Mouse (Mus musculus): ENCODE measurements around the gene Alx3. TPM values are rescaled to one million over a fixed set of nuclear protein-coding genes. Genes with fewer than 3 reads are reported as not detected.

Gene Alx3
- polyA plus RNA-seq, 1 experiment from 2014 or later: 0.28 TPM

DNA sequence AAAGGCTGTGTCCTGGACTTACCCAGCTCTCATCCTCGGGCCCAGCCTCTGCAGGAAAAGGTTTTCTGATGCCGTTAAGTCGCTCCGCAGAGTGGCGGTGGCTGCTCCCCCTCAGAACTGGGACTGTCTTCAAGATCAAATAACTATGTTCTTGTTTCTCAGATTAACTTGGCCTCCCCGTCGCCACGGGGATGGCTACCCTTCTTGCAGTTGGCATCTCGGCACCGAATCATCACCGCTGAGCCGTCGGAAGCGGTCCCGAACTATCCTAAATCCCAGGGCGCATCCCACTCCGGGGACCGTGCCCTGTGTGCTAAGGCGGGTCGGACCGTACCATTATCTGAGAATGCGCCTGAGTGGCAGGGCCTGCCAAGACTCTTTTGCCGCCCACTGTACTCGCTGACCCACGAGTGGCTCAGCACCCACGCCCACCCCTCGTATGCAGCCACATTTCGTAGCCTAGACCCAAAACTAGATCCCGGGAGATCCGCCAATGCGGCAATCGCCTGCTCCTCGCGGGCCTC lies 1.2 kb downstream of the Alx3 start:
- no peak for ATAC-seq (ENCODE audit: low read depth)
- H3K4me2 ChIP-seq (ENCODE audit: low read depth, low read length): no peak overlapping the region
- no peaks in the 10 kb centered on the region for H3K9me3 ChIP-seq (ENCODE audit: control insufficient read depth, low read length)
- peaks cover 12% of the 10 kb centered on the region; the same call in 1 of the 2 replicates for H3K4me1 ChIP-seq (replicated peaks; ENCODE audit: control insufficient read depth, insufficient read depth, low read length)
- no peak overlapping the region for H3K9ac ChIP-seq (ENCODE audit: low read length)
- 1% methylated on average over 34 of the region's 34 CpGs for WGBS
- peaks cover 90% of the 10 kb centered on the region for H3K27me3 ChIP-seq (ENCODE audit: control insufficient read depth, insufficient read depth, low read depth, low read length)
- no peak overlapping the region for H3K27ac ChIP-seq (ENCODE audit: low read length)
- no peaks in the 10 kb centered on the region for H3K36me3 ChIP-seq (ENCODE audit: control insufficient read depth, insufficient read depth, low read length)
- peak overlapping the region; percentile 40; the same call in 1 of the 2 replicates for H3K4me3 ChIP-seq (ENCODE audit: low read length)

DNA sequence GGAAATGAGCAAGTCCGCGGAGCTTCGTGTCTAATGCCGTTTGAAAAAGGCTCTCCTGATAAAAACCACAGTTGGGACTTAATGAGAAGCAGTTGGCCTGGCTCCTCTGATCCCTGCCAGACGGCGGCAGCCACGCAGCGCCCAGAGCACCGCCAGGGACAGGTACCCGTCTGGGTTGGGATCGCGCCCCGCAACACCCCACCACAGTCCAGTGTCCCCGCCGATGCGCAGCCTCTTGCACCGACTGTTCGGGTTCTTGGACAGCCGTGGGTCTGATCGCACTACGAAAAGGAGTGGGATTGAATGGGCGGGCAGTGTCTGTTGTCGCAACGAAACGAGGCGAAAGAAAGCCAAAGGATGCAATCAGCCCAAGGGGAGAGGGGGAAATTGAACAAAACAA lies 1.7 kb downstream of the Alx3 start:
- no peak overlapping the region for H3K4me2 ChIP-seq (ENCODE audit: low read depth, low read length)
- H3K27me3 ChIP-seq (ENCODE audit: control insufficient read depth, insufficient read depth, low read depth, low read length): peaks cover 92% of the 10 kb centered on the region
- ATAC-seq (ENCODE audit: low read depth): no peak; the same call in 1 of the 2 replicates
- no peaks in the 10 kb centered on the region for H3K36me3 ChIP-seq (ENCODE audit: control insufficient read depth, insufficient read depth, low read length)
- WGBS: under 1% methylated on average over 26 of the region's 26 CpGs
- no peaks in the 10 kb centered on the region for H3K9me3 ChIP-seq (ENCODE audit: control insufficient read depth, low read length)
- no peak overlapping the region for H3K4me3 ChIP-seq (ENCODE audit: low read length)
- no peak overlapping the region for H3K27ac ChIP-seq (ENCODE audit: low read length)
- H3K4me1 ChIP-seq (replicated peaks; ENCODE audit: control insufficient read depth, insufficient read depth, low read length): peaks cover 12% of the 10 kb centered on the region; the same call in 1 of the 2 replicates
- no peak overlapping the region for H3K9ac ChIP-seq (ENCODE audit: low read length)

- Histone ChIP-seq H3K27me3 (ENCODE audit: control insufficient read depth, insufficient read depth, low read depth, low read length) (peaks cover 91% of the 10 kb centered on the region), H3K9ac (ENCODE audit: low read length) (no peak overlapping the region), H3K4me1 (replicated peaks; ENCODE audit: control insufficient read depth, insufficient read depth, low read length) (peaks cover 12% of the 10 kb centered on the region; the same call in 1 of the 2 replicates), H3K27ac (ENCODE audit: low read length) (no peak overlapping the region), H3K4me2 (ENCODE audit: low read depth, low read length) (no peak overlapping the region), H3K4me3 (ENCODE audit: low read length) (no peak overlapping the region), H3K9me3 (ENCODE audit: control insufficient read depth, low read length) (no peaks in the 10 kb centered on the region), H3K36me3 (ENCODE audit: control insufficient read depth, insufficient read depth, low read length) (no peaks in the 10 kb centered on the region)
- WGBS: 1% methylated on average over 21 of the region's 24 CpGs
- no peak for ATAC-seq (ENCODE audit: low read depth)
Observed at GRCm38 (mm10) chr3:107597134-107597533, 2.3 kb downstream of the Alx3 start.

- Histone ChIP-seq H3K4me3 (ENCODE audit: low read length) (no peak overlapping the region), H3K36me3 (ENCODE audit: control insufficient read depth, insufficient read depth, low read length) (no peaks in the 10 kb centered on the region), H3K4me2 (ENCODE audit: low read depth, low read length) (no peak overlapping the region), H3K27me3 (ENCODE audit: control insufficient read depth, insufficient read depth, low read depth, low read length) (peaks cover 85% of the 10 kb centered on the region), H3K4me1 (replicated peaks; ENCODE audit: control insufficient read depth, insufficient read depth, low read length) (peaks cover 12% of the 10 kb centered on the region; the same call in 1 of the 2 replicates), H3K9ac (ENCODE audit: low read length) (no peak overlapping the region), H3K9me3 (ENCODE audit: control insufficient read depth, low read length) (no peaks in the 10 kb centered on the region), H3K27ac (ENCODE audit: low read length) (no peak overlapping the region)
- no peak for ATAC-seq (ENCODE audit: low read depth)
- 8% methylated on average over 22 of the region's 22 CpGs for WGBS
Observed at GRCm38 (mm10) chr3:107597586-107598389, 3.0 kb downstream of the Alx3 start.

GRCm38 (mm10) chr3:107600127-107600526 lies 5.3 kb downstream of the Alx3 start:
- no peak overlapping the region for H3K27ac ChIP-seq (ENCODE audit: low read length)
- H3K27me3 ChIP-seq (ENCODE audit: control insufficient read depth, insufficient read depth, low read depth, low read length): peaks cover 61% of the 10 kb centered on the region
- no peak overlapping the region for H3K4me3 ChIP-seq (ENCODE audit: low read length)
- no peak for ATAC-seq (ENCODE audit: low read depth)
- H3K9me3 ChIP-seq (ENCODE audit: control insufficient read depth, low read length): no peaks in the 10 kb centered on the region
- no peaks in the 10 kb centered on the region for H3K36me3 ChIP-seq (ENCODE audit: control insufficient read depth, insufficient read depth, low read length)
- H3K4me2 ChIP-seq (ENCODE audit: low read depth, low read length): no peak overlapping the region
- peaks cover 8% of the 10 kb centered on the region; the same call in 1 of the 2 replicates for H3K4me1 ChIP-seq (replicated peaks; ENCODE audit: control insufficient read depth, insufficient read depth, low read length)
- WGBS: 46% methylated on average over 6 of the region's 6 CpGs
- H3K9ac ChIP-seq (ENCODE audit: low read length): no peak overlapping the region

DNA sequence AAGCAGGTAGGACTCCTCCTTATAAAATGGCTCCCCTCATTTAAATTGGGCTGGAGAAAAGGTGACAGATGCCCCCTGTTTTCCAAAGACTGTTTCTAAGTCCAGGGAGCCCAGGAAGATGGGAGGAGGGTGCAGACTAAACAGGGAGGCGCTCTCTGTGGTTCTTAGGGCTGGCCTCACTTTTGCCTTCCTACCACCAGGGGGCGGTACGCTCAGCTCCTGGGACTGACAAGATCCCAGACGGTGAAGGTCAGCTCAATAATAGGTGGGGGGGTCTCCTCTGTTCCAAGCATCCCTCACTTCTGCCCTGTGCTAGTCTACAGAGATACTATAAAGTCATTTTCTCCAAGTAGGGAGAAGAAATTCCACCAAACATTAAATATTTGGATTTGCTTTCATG lies 10.5 kb downstream of the Alx3 start:
- no peaks in the 10 kb centered on the region for H3K36me3 ChIP-seq (ENCODE audit: control insufficient read depth, insufficient read depth, low read length)
- no peak overlapping the region for H3K4me2 ChIP-seq (ENCODE audit: low read depth, low read length)
- no peak overlapping the region for H3K4me3 ChIP-seq (ENCODE audit: low read length)
- H3K4me1 ChIP-seq (replicated peaks; ENCODE audit: control insufficient read depth, insufficient read depth, low read length): no peaks in the 10 kb centered on the region
- H3K27me3 ChIP-seq (ENCODE audit: control insufficient read depth, insufficient read depth, low read depth, low read length): peaks cover 11% of the 10 kb centered on the region; the same call in 1 of the 2 replicates
- ATAC-seq (ENCODE audit: low read depth): 0 out of 2 replicates have a peak, but pooled peaks have one; percentile 39
- 3% methylated on average over 4 of the region's 4 CpGs for WGBS
- no peak overlapping the region for H3K9ac ChIP-seq (ENCODE audit: low read length)
- no peaks in the 10 kb centered on the region for H3K9me3 ChIP-seq (ENCODE audit: control insufficient read depth, low read length)
- H3K27ac ChIP-seq (ENCODE audit: low read length): no peak overlapping the region

DNA sequence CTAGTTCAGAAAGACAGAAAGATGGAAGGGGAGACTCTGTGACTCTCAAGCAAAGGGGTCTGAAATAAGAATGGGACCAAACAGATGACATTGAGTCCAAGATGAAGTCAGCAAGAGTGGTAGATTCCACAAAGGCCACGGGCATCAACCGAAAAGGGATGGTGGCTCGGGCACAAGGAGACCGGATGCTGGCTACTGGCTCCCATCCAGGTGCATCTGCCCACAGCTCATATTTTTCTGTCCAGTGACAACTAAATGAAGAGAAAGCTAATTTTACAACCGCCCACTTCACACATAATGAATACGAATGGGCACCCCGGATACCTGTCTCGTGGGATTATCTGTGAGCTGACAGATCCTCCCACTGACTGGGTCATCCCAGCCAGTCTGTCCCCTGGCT lies 12.4 kb downstream of the Alx3 start:
- ATAC-seq (ENCODE audit: low read depth): no peak
- no peak overlapping the region for H3K4me2 ChIP-seq (ENCODE audit: low read depth, low read length)

GRCm38 (mm10) chr3:107608808-107609207 lies 14.0 kb downstream of the Alx3 start:
- peaks cover 21% of the 10 kb centered on the region for H3K36me3 ChIP-seq (ENCODE audit: control insufficient read depth, insufficient read depth, low read length)
- no peaks in the 10 kb centered on the region for H3K27me3 ChIP-seq (ENCODE audit: control insufficient read depth, insufficient read depth, low read depth, low read length)
- H3K27ac ChIP-seq (ENCODE audit: low read length): no peak overlapping the region
- ATAC-seq (ENCODE audit: low read depth): no peak
- no peaks in the 10 kb centered on the region for H3K4me1 ChIP-seq (replicated peaks; ENCODE audit: control insufficient read depth, insufficient read depth, low read length)
- no peaks in the 10 kb centered on the region for H3K9me3 ChIP-seq (ENCODE audit: control insufficient read depth, low read length)
- no peak overlapping the region for H3K4me2 ChIP-seq (ENCODE audit: low read depth, low read length)
- no peak overlapping the region for H3K9ac ChIP-seq (ENCODE audit: low read length)
- H3K4me3 ChIP-seq (ENCODE audit: low read length): no peak overlapping the region
- 48% methylated on average over 4 of the region's 4 CpGs for WGBS

More for the DNA sequence above, 12.4 kb downstream of the Alx3 start:
- no peak overlapping the region for H3K9ac ChIP-seq (ENCODE audit: low read length)
- H3K4me1 ChIP-seq (replicated peaks; ENCODE audit: control insufficient read depth, insufficient read depth, low read length): no peaks in the 10 kb centered on the region
- WGBS: 65% methylated on average over 8 of the region's 8 CpGs
- no peaks in the 10 kb centered on the region for H3K27me3 ChIP-seq (ENCODE audit: control insufficient read depth, insufficient read depth, low read depth, low read length)
- H3K27ac ChIP-seq (ENCODE audit: low read length): no peak overlapping the region
- H3K9me3 ChIP-seq (ENCODE audit: control insufficient read depth, low read length): no peaks in the 10 kb centered on the region
- H3K4me3 ChIP-seq (ENCODE audit: low read length): no peak overlapping the region
- H3K36me3 ChIP-seq (ENCODE audit: control insufficient read depth, insufficient read depth, low read length): peaks cover 5% of the 10 kb centered on the region; the same call in 1 of the 2 replicates

DNA sequence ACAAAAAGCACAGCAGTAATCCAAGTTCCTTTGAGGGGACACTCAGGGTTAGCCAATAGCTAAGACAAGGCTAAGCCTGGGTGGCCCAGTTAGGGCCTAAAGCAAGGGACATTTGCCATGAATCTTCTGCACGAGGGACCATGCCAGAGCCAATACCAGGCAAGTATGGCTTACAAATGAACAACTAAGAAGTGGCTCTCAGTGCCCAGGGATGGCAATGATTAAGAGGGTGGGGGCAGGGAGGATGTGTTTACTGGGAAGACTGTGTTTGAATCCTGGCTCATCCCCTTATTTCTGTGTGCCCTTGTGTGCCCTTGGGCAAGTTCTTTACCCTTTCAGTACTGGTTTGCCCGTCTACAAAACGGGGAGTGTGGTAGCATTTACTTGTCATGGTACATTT lies 14.5 kb downstream of the Alx3 start:
- WGBS: 57% methylated on average over 3 of the region's 3 CpGs
- H3K36me3 ChIP-seq (ENCODE audit: control insufficient read depth, insufficient read depth, low read length): peaks cover 26% of the 10 kb centered on the region
- no peaks in the 10 kb centered on the region for H3K4me1 ChIP-seq (replicated peaks; ENCODE audit: control insufficient read depth, insufficient read depth, low read length)
- H3K27me3 ChIP-seq (ENCODE audit: control insufficient read depth, insufficient read depth, low read depth, low read length): no peaks in the 10 kb centered on the region
- no peak overlapping the region for H3K9ac ChIP-seq (ENCODE audit: low read length)
- H3K9me3 ChIP-seq (ENCODE audit: control insufficient read depth, low read length): no peaks in the 10 kb centered on the region
- H3K4me3 ChIP-seq (ENCODE audit: low read length): no peak overlapping the region
- ATAC-seq (ENCODE audit: low read depth): no peak
- no peak overlapping the region for H3K4me2 ChIP-seq (ENCODE audit: low read depth, low read length)
- no peak overlapping the region for H3K27ac ChIP-seq (ENCODE audit: low read length)
